Mouse (Mus musculus) liver, adult 10 weeks (tissue): Measurements from ENCODE around the gene H2-Q4. TPM values are rescaled to one million over a fixed set of nuclear protein-coding genes. Genes with fewer than 3 reads are reported as not detected.

Source experiments
- polyA plus RNA-seq: library from polyadenylated mRNA; stranded (reverse); fragments of 350-450 nt; fragmentation: Illumina TruSeq; extraction: RNeasy Lipid Tissue Mini Kit (QIAGEN cat#74804); gene quantifications from one replicate; pipeline ENCODE4 v1.2.3, GENCODE M21; 2014; ENCODE audit warnings: low read depth, low replicate concordance

Gene H2-Q4
- polyA plus RNA-seq, result 22.6 TPM

DNA sequence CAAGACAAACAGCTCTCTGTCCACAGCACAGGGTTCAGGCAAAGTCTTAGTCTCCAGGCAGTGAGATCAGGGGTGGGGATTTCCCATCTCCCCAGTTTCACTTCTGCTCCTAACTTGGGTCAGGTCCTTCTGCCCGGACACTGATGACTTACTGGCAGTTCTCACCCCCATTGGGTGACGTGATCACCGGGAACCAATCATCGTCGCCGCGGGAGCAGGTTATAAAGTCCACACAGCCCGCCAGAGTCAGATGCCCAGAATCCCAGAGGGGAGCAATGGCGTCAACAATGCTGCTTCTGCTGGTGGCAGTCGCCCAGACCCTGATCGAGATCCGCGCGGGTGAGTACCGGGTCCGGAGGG, at the start of gene H2-Q4:
Gene H2-Q4, plus strand, starts transcription at position 249 of the 360 bp plus-strand sequence.

GRCm38 (mm10) chr17:35342071-35342671, 37.2 kb upstream of the H2-Q4 start, which contains the start of gene H2-Q2:
TSS of gene H2-Q2 (plus strand) at chr17:35342242.

GRCm38 (mm10) chr17:35424624-35425416, 45.4 kb downstream of the H2-Q4 start, which contains the start of gene H2-Q6:
TSS of gene H2-Q6 (plus strand) at chr17:35424850.

Other genes with a start within 250 kb of the H2-Q4 start
- gene Apom, start 247.6 kb upstream of the H2-Q4 start, polyA plus RNA-seq, result 85.5 TPM
- 5.2 TPM for gene Bag6, start 244.4 kb upstream of the H2-Q4 start, polyA plus RNA-seq
- gene Prrc2a, start 214.7 kb upstream of the H2-Q4 start, polyA plus RNA-seq, result 3.7 TPM
- gene Aif1, start 203.5 kb upstream of the H2-Q4 start, polyA plus RNA-seq, result 7.5 TPM
- not detected for gene Lst1, start 191.2 kb upstream of the H2-Q4 start, polyA plus RNA-seq
- not detected for gene Ltb, start 185.2 kb upstream of the H2-Q4 start, polyA plus RNA-seq
- 0.26 TPM for gene Tnf, start 177.6 kb upstream of the H2-Q4 start, polyA plus RNA-seq
- gene Lta, start 174.3 kb upstream of the H2-Q4 start, polyA plus RNA-seq, result not detected
- not detected for gene Gm16181, start 158.8 kb upstream of the H2-Q4 start, polyA plus RNA-seq
- 2.6 TPM for gene Atp6v1g2, start 146.0 kb upstream of the H2-Q4 start, polyA plus RNA-seq
- 0.87 TPM for gene Nfkbil1, start 143.8 kb upstream of the H2-Q4 start, polyA plus RNA-seq
- 7.4 TPM for gene Ddx39b, start 137.9 kb upstream of the H2-Q4 start, polyA plus RNA-seq
- gene H2-D1, start 116.9 kb upstream of the H2-Q4 start, polyA plus RNA-seq, result 78.7 TPM
- gene H2-Q1, start 59.2 kb upstream of the H2-Q4 start, polyA plus RNA-seq, result 18.4 TPM
- gene H2-Q2, start 37.4 kb upstream of the H2-Q4 start, polyA plus RNA-seq, result 2.7 TPM
- 10.0 TPM for gene H2-Q6, start 45.2 kb downstream of the H2-Q4 start, polyA plus RNA-seq
- 6.8 TPM for gene H2-Q7, start 59.5 kb downstream of the H2-Q4 start, polyA plus RNA-seq
- 511 TPM for gene H2-Q10, start 90.5 kb downstream of the H2-Q4 start, polyA plus RNA-seq
- not detected for gene Pou5f1, start 126.4 kb downstream of the H2-Q4 start, polyA plus RNA-seq
- gene Tcf19, start 137.2 kb downstream of the H2-Q4 start, polyA plus RNA-seq, result 0.34 TPM
- 0.61 TPM for gene Cchcr1, start 137.5 kb downstream of the H2-Q4 start, polyA plus RNA-seq
- gene Psors1c2, start 153.6 kb downstream of the H2-Q4 start, polyA plus RNA-seq, result not detected
- not detected for gene Cdsn, start 172.5 kb downstream of the H2-Q4 start, polyA plus RNA-seq
- gene 2300002M23Rik, start 187.8 kb downstream of the H2-Q4 start, polyA plus RNA-seq, result not detected
- not detected for gene Sfta2, start 221.9 kb downstream of the H2-Q4 start, polyA plus RNA-seq
- not detected for gene Gm9573, start 247.0 kb downstream of the H2-Q4 start, polyA plus RNA-seq